Mouse (Mus musculus) WW6 (cell line): ENCODE data around the gene Cbarp.
"Not testable (repeated sequence)": the region's sequence is repeated elsewhere in the genome, so short reads cannot be mapped to it uniquely, and the experiment has no call there.

Experiments used
- DNase-seq: peaks from one replicate; pipeline ENCODE4 v3.0.0-alpha.2; 2013; ENCODE audit warnings: low read depth, low spot score

The Cbarp gene

DNA sequence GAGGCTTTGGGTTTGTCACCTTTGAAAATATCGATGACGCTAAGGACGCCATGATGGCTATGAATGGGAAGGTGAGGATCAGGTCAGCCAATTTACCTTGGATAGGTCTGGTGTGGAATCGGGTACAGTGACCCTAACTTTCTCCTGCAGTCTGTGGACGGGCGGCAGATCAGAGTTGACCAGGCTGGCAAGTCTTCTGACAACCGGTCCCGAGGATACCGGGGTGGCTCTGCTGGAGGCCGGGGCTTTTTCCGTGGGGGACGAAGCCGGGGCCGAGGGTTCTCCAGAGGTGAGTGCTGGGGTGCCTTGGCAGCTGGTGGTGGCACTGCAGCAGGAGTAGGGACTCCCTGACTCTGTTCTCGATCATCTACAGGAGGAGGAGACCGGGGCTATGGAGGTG, 29.4 kb upstream of the Cbarp start:
- DNase-seq: no peak

- no peak for DNase-seq
Measured at GRCm38 (mm10) chr10:80169651-80170050, 29.0 kb upstream of the Cbarp start.

GRCm38 (mm10) chr10:80169070-80169469, 28.4 kb upstream of the Cbarp start:
- DNase-seq: no peak

DNA sequence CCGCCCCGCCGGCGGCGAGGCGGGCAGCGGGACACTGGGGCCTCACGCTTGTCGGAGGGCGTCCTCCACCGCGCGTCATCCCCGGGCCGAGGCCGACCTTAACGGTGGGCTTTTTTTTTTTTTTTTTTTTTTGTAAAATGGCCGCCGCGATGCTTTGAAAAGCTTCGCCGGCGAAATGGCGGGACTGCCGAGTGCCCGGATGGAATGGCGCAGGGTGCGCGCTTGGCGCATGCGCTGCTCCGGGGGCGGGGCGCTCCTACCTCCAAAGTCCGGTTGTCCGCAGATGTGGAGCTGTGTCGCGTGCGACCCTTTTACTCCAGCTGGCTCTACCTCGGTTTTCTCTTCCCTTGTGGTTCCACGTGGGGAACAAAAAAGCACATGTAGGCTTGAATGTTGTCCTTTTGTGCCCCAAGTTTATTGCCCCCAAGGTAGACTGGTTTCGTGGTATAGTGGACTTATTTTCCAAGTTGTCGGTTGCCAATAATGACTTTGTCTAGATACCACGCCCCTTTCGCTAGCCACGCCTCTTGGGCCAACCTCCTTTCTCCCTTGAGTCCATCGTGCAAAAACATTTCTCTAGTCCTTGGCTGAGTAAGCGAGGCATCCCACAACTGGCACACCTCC, 27.5 kb upstream of the Cbarp start:
- DNase-seq: peak; percentile 92

DNA sequence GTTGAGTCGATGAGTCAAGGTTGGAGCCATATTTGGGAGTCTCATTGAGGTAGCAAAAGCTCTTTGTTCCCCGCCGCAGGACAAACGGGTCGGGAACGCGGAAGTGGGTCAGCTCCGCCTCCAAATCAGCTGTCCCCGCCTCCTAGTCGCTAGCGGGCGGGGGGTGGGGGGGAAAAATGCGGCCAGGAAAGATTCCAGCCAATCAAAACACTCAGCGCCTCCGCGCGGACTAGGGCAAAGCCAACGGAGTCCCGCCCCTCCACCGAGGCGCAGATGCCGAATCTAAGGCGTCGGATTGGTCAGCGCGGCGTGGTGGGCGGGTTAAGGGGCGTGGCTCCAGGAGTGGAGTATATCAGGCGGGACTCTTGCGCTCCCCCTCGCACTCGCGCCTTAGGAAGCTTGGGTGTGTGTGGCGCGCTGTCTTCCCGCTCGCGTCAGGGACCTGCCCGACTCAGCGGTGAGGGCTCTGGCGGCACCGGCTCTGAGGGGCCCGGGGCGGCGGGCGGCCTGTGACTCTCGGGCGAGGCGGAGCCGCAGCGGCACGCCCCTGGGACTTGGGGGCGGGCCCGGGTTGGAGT, 26.9 kb upstream of the Cbarp start:
- DNase-seq: peak; percentile 96

DNA sequence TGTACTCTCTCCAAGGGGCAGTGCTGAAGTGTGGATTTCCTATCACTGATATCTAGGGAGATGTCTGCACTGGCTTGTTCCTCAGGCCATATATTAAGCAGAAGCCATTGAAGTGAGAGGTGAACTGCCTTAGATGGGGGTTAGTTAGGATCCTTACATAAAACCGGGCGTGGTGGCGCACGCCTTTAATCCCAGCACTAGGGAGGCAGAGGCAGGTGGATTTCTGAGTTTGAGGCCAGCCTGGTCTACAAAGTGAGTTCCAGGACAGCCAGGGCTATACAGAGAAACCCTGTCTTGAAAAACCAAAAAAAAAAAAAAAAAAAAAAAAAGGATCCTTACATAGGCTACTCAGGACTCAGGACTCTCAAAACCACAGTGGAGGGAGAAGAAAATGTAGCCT, 25.5 kb upstream of the Cbarp start:
- not testable (repeated sequence) for DNase-seq

DNA sequence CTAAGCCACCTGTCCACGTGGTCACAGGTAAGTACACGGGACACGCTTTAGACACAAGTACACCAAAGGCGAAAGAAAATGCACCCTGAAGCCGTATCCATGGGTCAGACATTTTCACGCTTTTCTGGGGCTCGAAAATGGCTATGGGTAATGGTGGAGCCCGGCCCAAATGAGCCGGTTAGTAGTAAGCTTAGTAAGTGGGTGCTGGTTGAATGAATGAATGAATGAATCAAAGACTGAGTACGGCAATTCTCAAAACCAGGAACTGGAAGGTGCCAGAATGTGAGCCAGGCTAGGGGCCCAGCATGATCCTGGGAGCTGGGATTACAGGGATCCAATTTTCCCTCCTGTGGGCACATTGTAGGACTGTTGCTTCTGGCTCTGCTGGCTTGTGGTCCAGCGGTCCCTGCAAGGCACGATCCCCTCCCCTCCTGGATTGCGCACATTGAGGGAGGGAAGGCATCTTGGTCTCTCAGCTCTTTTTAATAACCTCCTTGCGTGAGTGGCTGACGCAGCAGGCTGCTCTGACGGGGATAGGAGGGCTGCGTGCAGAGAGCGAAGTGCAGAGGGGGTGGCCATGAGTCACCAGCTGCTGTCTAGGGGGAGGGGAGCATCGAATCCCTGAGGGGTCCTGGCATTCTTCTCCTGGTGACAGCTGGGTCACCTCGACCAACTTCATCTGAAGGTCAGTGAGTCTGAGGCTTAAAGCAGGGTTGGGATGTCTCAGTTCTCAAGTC, 24.9 kb upstream of the Cbarp start, which contains the start of gene Cirbp:
Cirbp (plus strand) TSS at position 594 of the 737 bp plus-strand sequence.
- DNase-seq: no peak

DNA sequence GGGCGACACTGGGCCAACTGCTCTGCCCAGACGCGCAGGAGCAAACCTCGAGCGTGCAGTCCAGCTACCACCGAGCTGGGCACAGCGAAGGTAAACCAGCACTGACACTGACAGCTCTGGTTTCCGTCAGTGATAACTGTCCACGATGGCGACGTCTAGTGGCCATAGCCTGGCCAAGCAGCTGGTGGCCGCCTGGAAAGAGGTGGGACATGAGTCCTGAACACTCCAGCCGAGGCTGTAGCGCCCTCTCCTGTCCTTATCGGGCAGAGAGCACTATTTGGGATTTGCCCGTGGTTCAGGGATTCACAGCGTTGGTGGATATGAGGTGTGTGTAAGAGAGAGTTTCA, 24.3 kb upstream of the Cbarp start:
- no peak for DNase-seq

DNA sequence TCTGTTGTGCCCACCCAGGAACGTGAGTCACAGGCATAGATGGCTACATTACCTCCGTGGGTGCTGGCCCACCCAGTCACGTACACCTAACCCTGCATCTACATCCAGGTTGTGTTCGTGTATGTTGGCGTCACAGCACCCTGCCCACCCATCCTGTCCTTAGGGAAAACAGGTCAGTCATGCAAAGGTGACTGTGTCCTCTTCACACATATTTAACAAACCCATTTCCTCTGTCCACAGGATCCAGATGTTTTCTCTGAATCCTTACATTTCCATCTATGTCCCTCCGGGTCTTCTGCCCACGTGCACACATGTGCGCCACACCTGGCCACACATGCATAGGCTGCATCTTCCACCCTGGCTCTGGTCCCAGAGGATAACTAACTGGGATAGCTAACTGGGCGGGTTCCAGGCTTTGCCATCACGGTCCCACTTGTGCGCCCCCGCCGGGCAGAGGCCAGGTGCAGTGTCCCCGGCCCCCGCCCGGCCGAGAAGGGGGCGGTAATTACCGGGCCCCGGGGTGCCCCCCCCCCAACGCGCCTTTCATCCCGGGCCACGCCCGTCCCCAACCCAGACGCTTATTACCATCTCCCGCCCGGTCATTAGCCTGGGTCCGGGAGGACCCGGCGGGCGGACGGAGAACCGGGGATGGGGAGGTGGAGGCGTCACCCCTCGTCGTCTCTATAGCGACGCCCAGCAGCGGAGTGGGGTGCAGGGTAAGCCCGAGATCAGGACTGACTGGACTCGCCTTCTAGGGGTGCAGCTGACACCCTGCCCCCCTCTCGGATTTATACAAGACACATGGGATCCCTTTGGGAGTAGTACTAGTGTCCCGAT, 23.7 kb upstream of the Cbarp start:
- no peak for DNase-seq

DNA sequence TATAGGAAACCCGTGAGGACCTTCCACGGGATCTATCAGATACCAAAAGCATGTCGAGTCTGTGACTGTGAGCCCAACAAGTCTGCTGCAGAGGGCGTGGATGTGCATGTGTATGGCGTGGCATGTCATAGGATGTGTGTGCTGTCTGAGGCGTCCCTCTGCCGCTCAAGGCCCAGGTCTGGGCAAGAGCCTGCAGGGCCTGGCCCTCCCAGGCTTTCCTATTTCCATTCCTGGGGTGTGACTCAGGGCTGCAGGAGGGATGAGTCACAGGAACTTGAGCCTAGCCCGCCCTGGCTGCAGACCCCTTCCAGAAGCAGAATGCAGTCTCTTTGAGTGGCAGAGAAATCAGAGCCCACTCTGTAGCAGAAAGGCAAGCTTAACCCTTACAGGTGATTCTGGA, 23.1 kb upstream of the Cbarp start:
- no peak for DNase-seq

GRCm38 (mm10) chr10:80162716-80163299, 22.2 kb upstream of the Cbarp start:
- no peak for DNase-seq

- DNase-seq: no peak
Measured at GRCm38 (mm10) chr10:80162243-80162608, 21.6 kb upstream of the Cbarp start.

DNA sequence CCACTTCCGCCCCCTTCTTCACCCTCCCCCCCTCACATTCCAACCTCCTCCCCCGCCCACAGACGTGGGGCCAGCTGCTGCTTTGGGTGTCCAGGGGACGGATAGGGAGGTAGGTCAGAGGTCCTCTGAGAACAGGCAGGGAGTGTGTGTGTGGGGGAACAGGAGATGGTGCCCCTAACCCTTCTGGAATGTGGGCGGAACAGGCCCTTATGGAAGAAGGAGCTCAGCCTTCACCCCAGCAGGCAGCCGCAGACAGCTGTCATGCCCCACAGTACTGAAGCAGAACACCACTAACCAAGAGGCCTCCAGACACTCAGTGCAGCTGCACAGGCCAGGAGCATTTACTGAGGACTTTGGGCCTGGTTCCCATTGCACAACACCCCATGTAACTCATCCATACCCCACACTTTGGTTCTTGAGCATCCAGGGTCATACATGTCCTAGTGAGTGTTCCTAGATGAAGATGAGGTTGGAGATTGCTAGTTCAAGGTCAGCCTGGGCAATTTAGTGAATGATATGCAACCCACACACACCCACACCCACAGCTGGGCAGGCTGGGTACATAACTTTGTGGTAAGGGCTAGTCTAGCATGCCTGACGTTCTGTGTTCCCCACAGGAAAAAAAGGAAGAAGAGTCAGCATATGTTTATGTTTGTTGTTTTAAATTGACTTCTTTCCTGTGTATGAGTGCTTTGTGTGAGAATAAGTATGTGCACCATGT, 21.0 kb upstream of the Cbarp start:
- DNase-seq: no peak

DNA sequence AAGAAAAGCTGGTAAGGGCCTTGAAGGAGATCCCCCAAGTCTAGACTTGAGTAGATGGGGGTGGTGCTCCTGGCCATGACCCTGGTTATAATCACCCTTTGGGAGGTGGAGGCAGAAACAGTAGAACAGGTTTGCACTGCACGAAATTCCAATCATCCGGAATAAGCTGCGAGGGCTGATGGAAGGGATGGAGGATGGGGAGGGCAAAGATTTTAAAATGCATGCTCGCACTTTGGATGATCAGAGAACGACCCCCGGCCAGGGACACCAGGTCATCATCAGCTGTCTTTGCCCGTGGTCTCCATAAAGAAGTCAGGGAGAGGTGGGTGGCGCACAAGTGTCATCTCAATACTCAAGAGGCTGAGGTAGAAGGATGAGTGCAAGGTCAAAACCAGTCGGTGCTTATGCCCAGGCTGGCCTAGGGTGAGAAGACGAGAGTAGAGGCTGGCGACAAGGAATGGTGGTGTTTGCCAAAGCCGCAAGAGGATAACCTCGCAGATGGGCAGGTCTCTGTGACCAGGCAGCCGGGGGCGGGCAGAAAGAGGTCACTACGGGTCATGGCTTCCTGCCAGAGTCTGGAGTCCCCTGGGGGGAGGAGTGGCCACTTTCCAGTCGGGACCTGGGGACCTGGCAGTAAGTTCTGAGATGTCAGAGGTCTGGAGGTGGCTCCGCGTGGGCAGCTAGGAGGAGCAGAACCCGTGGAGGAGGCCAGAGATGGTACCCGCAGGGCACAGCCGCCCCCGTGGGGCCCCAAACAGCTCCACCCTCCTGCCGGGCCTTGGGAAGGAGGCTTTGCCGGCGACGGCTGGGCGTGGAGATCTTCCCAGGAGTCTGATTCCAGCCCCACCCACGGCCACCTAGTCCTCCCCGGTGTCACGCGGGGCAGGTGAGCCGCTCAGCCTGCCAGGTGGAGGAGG, 20.1 kb upstream of the Cbarp start:
- no peak for DNase-seq

GRCm38 (mm10) chr10:80159561-80160454, 19.2 kb upstream of the Cbarp start:
- peak; percentile 89 for DNase-seq

DNA sequence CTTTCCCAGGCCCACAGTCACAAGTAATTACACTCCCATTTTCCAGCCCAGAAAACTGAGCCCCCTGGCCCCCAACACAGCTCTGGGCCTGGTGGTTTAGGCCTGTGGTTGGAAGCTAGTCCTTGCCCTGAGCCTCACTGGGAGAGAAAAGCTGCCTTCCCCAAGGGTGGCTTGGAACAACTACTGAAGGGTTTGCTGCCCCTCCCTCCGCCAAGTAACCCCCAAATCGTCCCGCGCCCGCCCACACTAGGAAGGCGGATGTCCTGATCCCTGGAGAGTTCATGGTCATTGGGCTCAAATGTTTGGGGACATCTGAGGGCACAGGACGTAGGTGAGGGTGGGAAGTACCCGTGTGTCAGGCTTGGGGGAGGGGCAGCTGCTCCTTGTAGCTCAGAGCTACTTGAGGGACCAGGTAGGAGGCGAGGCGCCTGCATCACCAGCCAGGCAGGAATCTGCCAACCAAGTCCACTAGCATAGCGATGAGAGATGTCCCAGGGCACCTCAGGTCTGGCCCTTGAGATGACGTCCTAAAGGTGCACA, 18.5 kb upstream of the Cbarp start:
- no peak for DNase-seq

DNA sequence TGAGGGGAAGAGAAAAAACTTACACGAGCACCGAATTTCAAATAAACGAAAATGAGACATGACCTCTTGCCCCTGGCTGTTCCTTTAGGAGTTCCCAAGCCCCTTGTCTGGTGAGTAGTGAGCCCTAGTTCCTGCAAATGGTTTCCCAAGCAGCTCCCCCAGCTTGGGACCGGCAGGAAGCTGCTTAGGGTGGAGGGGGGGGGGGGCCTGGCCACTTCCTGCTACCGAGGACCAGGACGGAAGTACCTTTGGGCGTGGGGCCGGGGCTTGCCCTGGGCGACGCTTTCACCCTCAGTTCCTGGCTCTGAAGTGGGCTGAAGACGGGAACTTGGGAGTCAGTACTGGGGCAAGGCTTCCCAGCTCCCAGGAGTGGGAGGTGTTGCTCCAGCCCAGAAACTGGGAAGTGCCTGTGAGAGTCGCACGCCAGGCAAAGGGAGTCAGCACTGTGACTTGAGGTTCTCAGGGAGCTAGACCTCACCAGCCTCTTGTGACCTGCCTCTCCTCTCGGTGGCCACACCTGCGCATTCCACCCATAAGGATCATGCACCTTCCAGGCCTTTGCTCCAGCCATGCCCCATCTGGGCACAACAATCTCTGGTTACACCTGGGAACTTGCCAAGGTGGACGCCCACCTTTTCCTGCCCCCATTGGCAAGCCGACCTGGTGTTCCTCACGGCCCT, 17.8 kb upstream of the Cbarp start:
- DNase-seq: no peak
